ENCODE assay signal across 7 mouse cellular contexts in the genomic region with DNA sequence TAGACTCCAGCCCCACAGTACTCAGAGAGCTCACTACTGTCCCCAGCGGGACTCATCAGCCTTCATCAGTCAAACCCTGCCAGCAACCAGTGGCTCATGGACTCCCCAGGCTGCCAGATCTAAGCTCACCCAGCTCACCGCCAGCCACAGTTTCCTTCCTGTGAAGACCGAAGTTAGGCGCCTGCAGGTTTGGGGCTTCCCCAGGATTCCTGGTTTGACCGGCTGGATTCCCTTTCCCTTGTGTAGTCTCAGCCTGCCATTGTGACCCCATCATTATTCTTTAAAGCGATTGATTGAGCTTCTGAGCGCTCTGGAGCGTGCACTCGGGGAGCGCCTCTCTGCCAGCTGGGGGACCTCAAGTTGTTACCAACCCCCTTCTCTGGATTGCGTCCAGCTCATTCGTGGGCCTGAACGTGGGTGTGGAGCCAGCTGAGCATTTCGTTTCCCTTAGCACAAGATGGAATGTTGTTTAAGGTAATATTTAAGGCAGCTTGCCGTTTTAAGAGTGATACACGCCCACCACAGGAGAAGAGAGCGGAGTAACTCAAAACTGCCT.
DNase-seq lines count a peak whose midpoint lies in the region; ATAC-seq and TF ChIP-seq lines count a peak whose summit lies in the region.

No protein-coding gene starts in this region.

- no peak overlapping the region for H3K27ac ChIP-seq in left cerebral cortex, adult 2 months
- H3K27ac ChIP-seq in kidney, postnatal 0 days, result peak overlapping the region; percentile 54

- H3K9ac ChIP-seq in kidney, postnatal 0 days (ENCODE audit: low read depth, low read length), result no peak overlapping the region

- intact Hi-C loops in left cerebral cortex, adult 2 months (cut with DNase I), result no loop called here

- TF ChIP-seq CTCF in left cerebral cortex, adult 2 months (IDR thresholded peaks at IDR 0.05), result no peak
- peak; percentile 22; the same call in 1 of the 2 replicates for TF ChIP-seq CTCF in kidney, postnatal 0 days (IDR thresholded peaks at IDR 0.05; ENCODE audit: low read depth)

- no peaks in the 10 kb centered on the region for H3K36me3 ChIP-seq in kidney, postnatal 0 days (ENCODE audit: insufficient read depth, low read length)

- H3K9me3 ChIP-seq in kidney, postnatal 0 days (replicated peaks; ENCODE audit: low read length), result no peaks in the 10 kb centered on the region

- no peak for ATAC-seq in kidney, postnatal 0 days (replicated peaks; ENCODE audit: low FRiP score, low read depth)

- 8% methylated on average over 17 of the region's 17 CpGs for WGBS in kidney, postnatal 0 days

- peak; percentile 28 to 51 for DNase-seq in left cerebral cortex, adult 2 months (ENCODE audit: extremely low spot score in 1 of 2, low spot score in 2 of 2)
- DNase-seq in left cerebral cortex, adult 11 months (ENCODE audit: low spot score), result no peak
- peak; percentile 28 for DNase-seq in embryo, embryonic 9.5 days (ENCODE audit: extremely low spot score)
- peak; percentile 74 for DNase-seq in kidney, postnatal 0 days (ENCODE audit: low spot score)
- DNase-seq in naive thymus-derived CD4-positive, alpha-beta T cell, adult 2 months (ENCODE audit: low read depth), result peak; percentile 52
- no peak for DNase-seq in spleen, postnatal 4 days (ENCODE audit: low spot score in 2 of 2)
- DNase-seq in ovary, adult 18-20 months (ENCODE audit: low spot score), result no peak

- H3K4me2 ChIP-seq in kidney, postnatal 0 days (ENCODE audit: low read length), result peak overlapping the region; percentile 35; the same call in 1 of the 2 replicates

- H3K4me1 ChIP-seq in kidney, postnatal 0 days (replicated peaks; ENCODE audit: insufficient read depth, low read length), result peaks cover 15% of the 10 kb centered on the region

- H3K27me3 ChIP-seq in kidney, postnatal 0 days (ENCODE audit: insufficient read depth, low read length), result no peaks in the 10 kb centered on the region

- H3K4me3 ChIP-seq in left cerebral cortex, adult 2 months, result no peak overlapping the region
- no peak overlapping the region for H3K4me3 ChIP-seq in kidney, postnatal 0 days (replicated peaks; ENCODE audit: low read depth, low read length)

Comparison
In these comparisons a context has a peak if more than half of its experiments do, and no peak if none do; other contexts are left out.
1. DNase-seq: peak in left cerebral cortex, adult 2 months (2 of 2), embryo, embryonic 9.5 days (single experiment), kidney, postnatal 0 days (single experiment) and naive thymus-derived CD4-positive, alpha-beta T cell, adult 2 months (single experiment); none in left cerebral cortex, adult 11 months (single experiment), spleen, postnatal 4 days (0 of 2) and ovary, adult 18-20 months (single experiment).